Mouse (Mus musculus) MEL (cell line): ENCODE measurements around the gene Ahcyl1.

Experiments used
- CHD1 ChIP-seq: IDR thresholded peaks from 2 replicates; pipeline ENCODE4 v1.6.1; 2012; ENCODE audit warnings: low read depth, mild to moderate bottlenecking, inconsistent platforms, low read length, improper control_type of control experiment
- CTCF ChIP-seq, 3 experiments: IDR thresholded peaks in 2 of 3; conservative IDR thresholded peaks in 1 of 3; 2 replicates each; pipeline ENCODE4 v1.5.1; 2011 to 2012; ENCODE audit warnings: low read length in 3 of 3, low read depth in 2 of 3, mild to moderate bottlenecking in 2 of 3, improper control_type of control experiment in 1 of 3, inconsistent platforms in 1 of 3, mixed read lengths in 1 of 3, moderate library complexity in 1 of 3; ENCODE audit not compliant: control insufficient read depth in 1 of 3, insufficient read depth in 1 of 3, poor library complexity in 1 of 3, severe bottlenecking in 1 of 3
- ELF1 ChIP-seq: IDR thresholded peaks from 2 replicates; pipeline ENCODE4 v1.6.1; 2014; ENCODE audit warnings: low read depth, mild to moderate bottlenecking, inconsistent platforms, low read length, improper control_type of control experiment, moderate library complexity
- EP300 ChIP-seq, 2 experiments: IDR thresholded peaks; 2 replicates each; pipeline ENCODE4 v1.6.1; 2011; ENCODE audit warnings: improper control_type of control experiment in 2 of 2, low read length in 2 of 2, low read depth in 1 of 2, mild to moderate bottlenecking in 1 of 2
- HCFC1 ChIP-seq: IDR thresholded peaks from 2 replicates; pipeline ENCODE4 v1.6.1; 2012; ENCODE audit warnings: low read depth, mild to moderate bottlenecking, inconsistent platforms, low read length, improper control_type of control experiment, moderate library complexity
- KAT2A ChIP-seq: conservative IDR thresholded peaks from 2 replicates; pipeline ENCODE4 v1.6.1; 2012; ENCODE audit warnings: low read depth, low read length, improper control_type of control experiment, inconsistent platforms
- MAFK ChIP-seq: IDR thresholded peaks from 2 replicates; pipeline ENCODE4 v1.6.1; 2011; ENCODE audit warnings: low read depth, mild to moderate bottlenecking, low read length, improper control_type of control experiment, borderline replicate concordance
- MAX ChIP-seq: IDR thresholded peaks from 2 replicates; pipeline ENCODE4 v1.6.1; 2011; ENCODE audit warnings: low read length, improper control_type of control experiment
- MXI1 ChIP-seq: IDR thresholded peaks from 2 replicates; pipeline ENCODE4 v1.6.1; 2011; ENCODE audit warnings: mild to moderate bottlenecking, low read depth, low read length, improper control_type of control experiment
- MYC ChIP-seq: IDR thresholded peaks from 2 replicates; pipeline ENCODE4 v1.6.1; 2011; ENCODE audit warnings: low read depth, mild to moderate bottlenecking, low read length, improper control_type of control experiment, moderate library complexity
- POLR2A ChIP-seq, 2 experiments: IDR thresholded peaks; 2 replicates each; pipeline ENCODE4 v1.6.1; 2011 to 2012; ENCODE audit warnings: low read length in 2 of 2, mild to moderate bottlenecking in 2 of 2, control low read depth in 1 of 2, improper control_type of control experiment in 1 of 2, low read depth in 1 of 2, moderate library complexity in 1 of 2; ENCODE audit not compliant: control insufficient read depth in 1 of 2, insufficient read depth in 1 of 2, poor library complexity in 1 of 2
- RAD21 ChIP-seq: IDR thresholded peaks from 2 replicates; pipeline ENCODE4 v1.6.1; 2011; ENCODE audit warnings: mild to moderate bottlenecking, low read depth, low read length, improper control_type of control experiment
- TAL1 ChIP-seq: IDR thresholded peaks from 2 replicates; pipeline ENCODE4 v1.6.1; 2012; ENCODE audit warnings: mild to moderate bottlenecking, inconsistent platforms, low read length, moderate library complexity, mixed read lengths

- TF ChIP-seq MXI1 (no peak), CTCF (IDR thresholded peaks at IDR 0.05 in 2 of 3, conservative IDR thresholded peaks at IDR 0.05 in 1 of 3; ENCODE audit: control insufficient read depth in 1 of 3, insufficient read depth in 1 of 3, low read depth in 2 of 3, low read length in 3 of 3, poor library complexity in 1 of 3, severe bottlenecking in 1 of 3) (no peak), MAFK (no peak), MYC (no peak), TAL1 (no peak), EP300 (IDR thresholded peaks at IDR 0.05; ENCODE audit: low read depth in 1 of 2, low read length in 2 of 2) (no peak), POLR2A (IDR thresholded peaks at IDR 0.05; ENCODE audit: control insufficient read depth in 1 of 2, insufficient read depth in 1 of 2, low read depth in 1 of 2, low read length in 2 of 2, poor library complexity in 1 of 2) (no peak), MAX (no peak), HCFC1 (no peak), CHD1 (no peak), KAT2A (no peak), RAD21 (no peak), ELF1 (no peak)
These were observed 6.0 kb downstream of the Ahcyl1 start for GRCm38 (mm10) chr3:107690366-107690765.
